Mouse (Mus musculus) kidney, embryonic 14.5 days (tissue): ENCODE results near the gene Plac8. TPM values are rescaled to one million over a fixed set of nuclear protein-coding genes. Genes with fewer than 3 reads are reported as not detected.

Experiments
- ATAC-seq: fragments of 200-750 bp; cut with Nextera tagmentation; 2 replicates; pipeline ENCODE4 v1.8.0; 2017; ENCODE audit warnings: moderate number of reproducible peaks, mild to moderate bottlenecking, moderate TSS enrichment, moderate library complexity; ENCODE audit not compliant: low FRiP score, low TSS enrichment
- H3K27ac ChIP-seq: fragments of 300-500 bp; sonication (generic); 2 replicates; pipeline ENCODE4 v1.5.1; 2014; ENCODE audit warnings: low read depth, mild to moderate bottlenecking, low read length, moderate library complexity, mixed read lengths
- H3K27me3 ChIP-seq: fragments of 300-500 bp; sonication (generic); 2 replicates; pipeline ENCODE4 v1.6.1; 2014; ENCODE audit warnings: mild to moderate bottlenecking, low read length; ENCODE audit not compliant: control insufficient read depth, insufficient read depth
- H3K36me3 ChIP-seq: fragments of 300-500 bp; sonication (generic); 2 replicates; pipeline ENCODE4 v1.6.1; 2014; ENCODE audit warnings: low read length, mixed read lengths; ENCODE audit not compliant: control insufficient read depth, insufficient read depth
- H3K4me1 ChIP-seq: fragments of 300-500 bp; sonication (generic); 2 replicates; pipeline ENCODE4 v1.6.1; 2014; ENCODE audit warnings: low read length, mixed read lengths; ENCODE audit not compliant: control insufficient read depth, insufficient read depth
- H3K4me2 ChIP-seq: fragments of 300-500 bp; sonication (generic); replicated peaks from 2 replicates; pipeline ENCODE4 v1.6.1; 2014; ENCODE audit warnings: low read depth, mild to moderate bottlenecking, low read length
- H3K4me3 ChIP-seq: fragments of 300-500 bp; sonication (generic); 2 replicates; pipeline ENCODE4 v1.5.1; 2014; ENCODE audit warnings: mild to moderate bottlenecking, low read length
- H3K9ac ChIP-seq: fragments of 300-500 bp; sonication (generic); 2 replicates; pipeline ENCODE4 v1.6.1; 2014; ENCODE audit warnings: low read depth, mild to moderate bottlenecking, low read length, moderate library complexity
- H3K9me3 ChIP-seq: fragments of 300-500 bp; sonication (generic); 2 replicates; pipeline ENCODE4 v1.6.1; 2016; ENCODE audit warnings: low read length; ENCODE audit not compliant: control insufficient read depth
- WGBS: fragments of 180-500 bp; shearing (Covaris S2); extraction: QIAGEN DNeasy Blood & Tissue Kit; methylation state at CpG from one replicate; pipeline ENCODE4 v1.1.7; 2014; 5-methylcytosine and 5-hydroxymethylcytosine counted together
- polyA plus RNA-seq: library from polyadenylated mRNA; unstranded; fragments of >200 nt; fragmentation: Nextera tagmentation; extraction: Ambion mirVana; gene quantifications from 2 replicates; pipeline ENCODE4 v1.2.1, GENCODE M21; 2014

Gene Plac8
- polyA plus RNA-seq, 1 experiment from 2014 or later: 105 TPM

DNA sequence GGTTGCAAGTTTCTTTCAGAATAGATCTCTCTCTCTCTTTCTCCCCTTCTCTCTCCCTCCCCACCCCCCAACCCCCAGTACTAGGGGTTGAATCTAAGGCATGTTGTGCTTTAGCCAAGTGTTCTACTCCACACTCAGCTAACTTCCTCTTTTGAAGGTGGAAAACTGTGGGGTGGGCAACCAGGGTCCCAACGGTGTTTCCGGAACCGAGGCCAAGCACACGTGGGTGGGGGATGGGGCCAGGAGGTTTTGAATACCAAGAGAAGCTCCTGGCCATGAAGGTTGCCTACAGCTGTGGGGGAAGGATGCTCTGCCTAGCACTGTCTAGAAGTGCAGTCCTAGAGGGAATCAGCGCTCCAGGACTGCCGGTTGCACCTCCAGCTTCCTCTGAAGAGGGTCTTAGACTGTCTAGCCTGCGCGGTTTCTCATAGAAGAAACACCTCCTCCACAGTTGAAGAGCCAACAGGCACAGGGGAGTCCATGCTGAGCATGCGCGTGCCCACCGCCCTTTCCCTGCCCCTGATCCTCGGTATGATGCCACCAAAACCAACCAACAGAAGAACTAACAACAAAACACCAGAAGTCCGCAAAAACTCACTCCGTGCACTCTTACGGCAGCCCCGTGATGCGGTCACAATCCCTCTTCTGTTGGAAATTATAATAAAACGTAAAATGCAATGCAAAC is 2.7 kb downstream of the Plac8 start:
- ATAC-seq: no peak
- Histone ChIP-seq H3K27me3 (no peaks in the 10 kb centered on the region), H3K9me3 (no peaks in the 10 kb centered on the region), H3K36me3 (no peaks in the 10 kb centered on the region), H3K4me3 (no peak overlapping the region), H3K9ac (no peak overlapping the region), H3K27ac (no peak overlapping the region), H3K4me2 (0 out of 2 replicates have a peak overlapping the region, but pooled peaks have one; percentile 4), H3K4me1 (peaks cover 24% of the 10 kb centered on the region)
- 75% methylated on average over 18 of the region's 18 CpGs for WGBS

DNA sequence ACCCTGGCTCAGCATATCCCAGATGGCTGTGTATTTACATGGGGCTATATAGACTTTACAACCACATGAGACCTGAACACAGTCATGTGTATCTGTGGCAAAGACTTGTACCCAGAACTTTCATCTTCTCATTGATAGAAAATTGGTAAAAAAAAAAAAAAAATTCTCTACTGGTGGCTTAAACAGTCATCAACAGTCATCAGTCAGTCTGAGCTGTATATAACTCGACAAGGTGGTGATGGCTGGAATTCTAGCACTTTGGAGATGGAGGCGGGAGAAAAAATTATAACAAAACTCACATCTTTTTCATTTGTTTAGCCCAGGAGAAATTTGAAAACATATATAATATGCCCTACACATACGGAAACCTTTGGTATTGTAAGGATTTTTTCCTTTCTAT is 3.2 kb downstream of the Plac8 start:
- Histone ChIP-seq H3K4me3 (no peak overlapping the region), H3K9me3 (no peaks in the 10 kb centered on the region), H3K9ac (no peak overlapping the region), H3K4me1 (peaks cover 24% of the 10 kb centered on the region), H3K27ac (no peak overlapping the region), H3K36me3 (no peaks in the 10 kb centered on the region), H3K27me3 (no peaks in the 10 kb centered on the region), H3K4me2 (no peak overlapping the region)
- WGBS: 89% methylated on average over 3 of the region's 3 CpGs
- ATAC-seq: no peak

DNA sequence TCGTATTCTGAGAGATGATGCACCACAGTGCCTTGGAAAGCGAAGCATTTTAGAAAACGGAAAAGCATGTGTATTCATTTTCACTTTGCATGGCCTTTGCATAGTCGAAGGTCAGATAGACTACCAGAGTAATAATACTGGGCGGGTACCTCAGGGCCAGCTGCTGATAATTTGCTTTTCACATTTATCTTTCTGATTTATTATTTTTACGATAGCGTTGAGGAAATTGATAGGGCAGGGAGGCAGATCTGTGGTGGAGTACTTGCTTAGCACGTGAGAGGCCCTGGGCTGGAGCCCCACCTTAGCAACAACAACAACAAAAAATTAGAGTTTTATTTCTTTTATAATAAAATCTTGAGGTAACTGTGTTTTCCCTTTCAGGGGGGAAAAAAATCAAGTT is 3.9 kb downstream of the Plac8 start:
- WGBS: 47% methylated on average over 8 of the region's 8 CpGs
- Histone ChIP-seq H3K9ac (no peak overlapping the region), H3K27me3 (no peaks in the 10 kb centered on the region), H3K4me3 (no peak overlapping the region), H3K4me2 (no peak overlapping the region; the same call in 1 of the 2 replicates), H3K27ac (peak overlapping the region; percentile 74; the same call in 1 of the 2 replicates), H3K9me3 (no peaks in the 10 kb centered on the region), H3K4me1 (peaks cover 24% of the 10 kb centered on the region), H3K36me3 (no peaks in the 10 kb centered on the region)
- ATAC-seq: no peak

DNA sequence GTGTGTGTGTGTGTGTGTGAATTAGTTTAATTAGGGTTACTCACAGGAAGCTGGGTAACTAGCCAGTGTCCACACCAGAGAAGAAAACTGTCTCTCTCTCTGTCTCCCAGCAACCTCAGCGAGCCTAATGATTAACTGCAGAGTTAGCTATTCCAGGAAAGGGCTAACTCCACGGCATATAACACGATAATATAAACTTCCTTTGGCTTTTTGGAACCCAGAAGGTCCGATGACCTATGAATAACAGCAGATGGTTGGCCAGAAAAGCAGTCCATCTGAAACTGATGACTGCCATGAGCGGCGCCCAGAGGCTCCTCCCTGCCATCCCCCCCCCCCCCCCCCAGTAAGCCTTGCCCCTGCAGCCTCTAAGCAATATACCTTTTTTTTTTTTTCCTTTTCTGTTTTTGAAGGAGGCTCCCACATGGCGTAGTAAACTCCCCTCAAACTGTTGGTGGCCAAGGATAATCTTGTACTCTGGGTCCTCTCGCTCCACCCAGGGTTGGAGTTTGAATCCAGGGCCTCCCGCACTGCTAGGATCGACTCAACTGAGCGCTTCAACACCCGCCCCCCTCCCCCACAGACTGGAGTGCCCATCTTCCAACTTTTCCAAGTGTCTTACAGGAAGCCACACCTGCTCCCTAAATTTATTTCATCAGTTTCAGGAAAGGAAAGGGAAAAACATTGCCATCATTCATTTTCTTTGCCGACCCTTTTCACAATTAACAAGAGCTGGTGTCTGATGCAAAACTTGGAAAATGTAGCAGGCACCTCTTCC is 4.6 kb downstream of the Plac8 start:
- no peak overlapping the region for H3K4me3 ChIP-seq
- H3K27me3 ChIP-seq: no peaks in the 10 kb centered on the region
- H3K27ac ChIP-seq: peak overlapping the region; percentile 74
- H3K9me3 ChIP-seq: no peaks in the 10 kb centered on the region
- H3K9ac ChIP-seq: no peak overlapping the region
- H3K4me2 ChIP-seq: no peak overlapping the region; the same call in 1 of the 2 replicates
- no peaks in the 10 kb centered on the region for H3K36me3 ChIP-seq
- H3K4me1 ChIP-seq: peaks cover 24% of the 10 kb centered on the region
- ATAC-seq: peak; percentile 56
- 44% methylated on average over 13 of the region's 13 CpGs for WGBS

DNA sequence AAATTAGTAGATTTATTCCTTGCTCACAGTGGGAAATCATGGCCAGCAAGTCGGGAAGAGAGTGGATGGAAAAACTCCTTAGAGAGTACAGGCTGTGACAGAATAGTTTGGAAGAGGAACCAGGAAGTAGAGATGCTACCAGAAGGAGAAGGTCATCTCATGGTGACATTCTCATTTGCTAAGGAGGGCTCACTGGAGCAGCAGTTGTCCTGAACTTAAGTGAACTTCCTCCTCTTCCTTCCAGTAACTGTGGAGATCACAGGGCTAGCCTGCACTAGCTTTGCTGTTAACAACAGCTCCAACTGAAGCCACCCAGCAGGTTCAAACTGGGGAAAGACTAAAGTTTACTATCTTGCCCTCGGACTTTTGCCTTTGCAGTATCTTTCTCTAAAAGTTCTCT is 5.2 kb downstream of the Plac8 start:
- WGBS: 57% methylated on average over 2 of the region's 2 CpGs
- Histone ChIP-seq H3K4me2 (no peak overlapping the region; the same call in 1 of the 2 replicates), H3K27ac (peak overlapping the region; percentile 74), H3K4me3 (no peak overlapping the region), H3K27me3 (no peaks in the 10 kb centered on the region), H3K36me3 (no peaks in the 10 kb centered on the region), H3K9ac (no peak overlapping the region), H3K9me3 (no peaks in the 10 kb centered on the region), H3K4me1 (peaks cover 24% of the 10 kb centered on the region)
- ATAC-seq: no peak

DNA sequence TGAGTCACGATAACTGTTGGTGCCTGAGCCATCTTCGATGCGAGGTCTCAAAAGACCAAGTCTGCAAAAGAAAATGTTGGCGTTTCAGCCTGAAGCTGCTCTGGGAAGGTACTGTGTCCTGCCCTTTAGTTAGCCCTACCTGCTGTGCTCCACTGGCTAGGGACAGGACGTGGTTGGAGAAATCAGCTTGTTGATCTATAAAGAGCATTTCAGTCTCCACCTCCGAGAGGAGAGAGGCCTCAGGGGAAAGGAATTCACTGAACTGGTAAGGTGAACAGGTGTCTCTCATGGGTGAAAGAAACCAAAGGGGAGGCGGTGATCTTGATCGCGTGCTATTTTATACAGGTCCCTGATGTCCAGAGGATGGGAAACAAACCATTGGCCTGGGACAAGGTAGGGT is 9.3 kb downstream of the Plac8 start:
- Histone ChIP-seq H3K27me3 (no peaks in the 10 kb centered on the region), H3K4me1 (peaks cover 13% of the 10 kb centered on the region), H3K9ac (no peak overlapping the region), H3K4me3 (no peak overlapping the region), H3K36me3 (no peaks in the 10 kb centered on the region; the same call in 1 of the 2 replicates), H3K9me3 (no peaks in the 10 kb centered on the region), H3K4me2 (no peak overlapping the region; the same call in 1 of the 2 replicates), H3K27ac (peak overlapping the region; percentile 20; the same call in 1 of the 2 replicates)
- 61% methylated on average over 9 of the region's 9 CpGs for WGBS
- peak; percentile 53; the same call in 1 of the 2 replicates for ATAC-seq

DNA sequence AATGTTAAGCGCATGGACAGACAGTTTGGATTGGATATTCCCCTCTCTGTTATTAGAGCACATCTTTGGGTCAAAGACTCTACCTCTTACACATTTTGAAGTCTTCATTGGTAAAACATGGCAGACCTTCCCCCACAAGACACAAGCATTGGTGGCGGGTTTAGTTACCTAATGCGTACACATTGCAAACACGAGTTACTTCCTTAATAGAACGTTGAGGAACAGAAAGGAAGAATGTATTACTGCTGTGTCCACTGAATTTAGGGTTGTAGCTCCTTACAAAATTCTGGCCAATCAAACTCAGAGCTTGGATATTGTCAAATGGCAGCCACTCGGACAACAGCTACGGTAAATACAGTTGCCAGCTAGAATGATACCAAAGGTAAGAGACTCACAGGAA is 12.7 kb downstream of the Plac8 start:
- Histone ChIP-seq H3K9ac (no peak overlapping the region), H3K27me3 (no peaks in the 10 kb centered on the region), H3K36me3 (no peaks in the 10 kb centered on the region; the same call in 1 of the 2 replicates), H3K27ac (no peak overlapping the region), H3K4me3 (no peak overlapping the region), H3K4me1 (0 out of 2 replicates have a peak, but pooled peaks cover 6% of the 10 kb centered on the region), H3K9me3 (no peaks in the 10 kb centered on the region), H3K4me2 (no peak overlapping the region)
- ATAC-seq: no peak
- WGBS: 95% methylated on average over 7 of the region's 7 CpGs

DNA sequence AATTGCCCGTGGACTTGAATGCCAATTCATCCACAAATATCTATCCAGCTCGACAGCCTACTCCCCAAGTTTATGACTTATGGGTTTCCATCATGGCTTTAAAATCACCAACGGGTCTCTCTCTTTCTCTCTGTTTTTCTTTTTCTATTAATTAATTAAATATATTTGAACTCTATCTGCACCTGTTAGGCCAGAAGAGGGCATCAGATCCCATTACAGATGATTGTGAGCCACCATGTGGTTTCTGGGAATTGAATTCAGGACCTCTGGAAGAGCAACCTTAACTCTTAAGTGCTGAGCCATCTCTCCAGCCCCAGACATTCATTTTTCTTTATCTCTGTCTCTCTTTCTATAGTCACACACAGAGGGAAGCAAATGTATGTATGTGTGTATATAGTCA is 13.3 kb downstream of the Plac8 start:
- Histone ChIP-seq H3K36me3 (no peaks in the 10 kb centered on the region; the same call in 1 of the 2 replicates), H3K4me2 (no peak overlapping the region), H3K9me3 (no peaks in the 10 kb centered on the region), H3K9ac (no peak overlapping the region), H3K27ac (no peak overlapping the region), H3K27me3 (no peaks in the 10 kb centered on the region), H3K4me3 (no peak overlapping the region), H3K4me1 (0 out of 2 replicates have a peak, but pooled peaks cover 6% of the 10 kb centered on the region)
- WGBS: 81% methylated on average over 3 of the region's 3 CpGs
- ATAC-seq: no peak

DNA sequence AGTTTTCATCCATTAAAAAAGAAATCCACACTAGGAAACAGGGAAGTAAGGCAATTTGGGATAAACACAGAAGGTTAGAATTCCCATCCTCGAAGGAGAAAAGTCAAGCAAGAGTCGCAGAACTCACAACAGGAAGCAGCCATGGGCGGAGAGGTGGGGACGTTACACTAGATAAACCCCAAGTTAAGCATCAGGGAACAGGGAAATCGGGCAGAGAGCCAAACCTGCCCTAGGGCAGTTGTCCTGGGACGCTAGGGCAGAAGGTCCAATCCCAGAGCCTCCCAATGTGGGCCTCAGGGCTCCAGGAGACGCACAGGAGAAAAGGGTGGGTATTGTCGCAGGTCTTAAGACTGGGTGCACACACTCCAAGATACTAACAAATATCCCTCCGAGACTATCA is 14.5 kb downstream of the Plac8 start:
- no peak overlapping the region for H3K27ac ChIP-seq
- 0 out of 2 replicates have a peak, but pooled peaks cover 6% of the 10 kb centered on the region for H3K4me1 ChIP-seq
- no peaks in the 10 kb centered on the region for H3K27me3 ChIP-seq
- H3K4me2 ChIP-seq: no peak overlapping the region
- no peaks in the 10 kb centered on the region for H3K9me3 ChIP-seq
- no peaks in the 10 kb centered on the region; the same call in 1 of the 2 replicates for H3K36me3 ChIP-seq
- ATAC-seq: no peak
- no peak overlapping the region for H3K4me3 ChIP-seq
- H3K9ac ChIP-seq: no peak overlapping the region
- 35% methylated on average over 9 of the region's 9 CpGs for WGBS
